In genomic region chr1:154220566-154220965, GRCm38 (mm10) we compare ENCODE assay signal across 14 mouse cellular contexts. TPM values are rescaled to one million over a fixed set of nuclear protein-coding genes. Genes with fewer than 3 reads are reported as not detected.
"Had no signal": no experiment of that assay in that cellular context is flagged by ENCODE, and none has a peak within 500 bp of the region (broad histone marks: within the 10 kb centered on the region; RNA-seq: fewer than 3 reads in every experiment).

No protein-coding gene starts in this region.

- DNase-seq: kidney, adult 11 months; kidney, adult 8-10 months; kidney, postnatal 10 days; kidney, postnatal 36 days; layer of hippocampus, postnatal 36 days; left cerebral cortex, postnatal 4 days; liver, postnatal 0 days; lung, embryonic 14.5 days; lung, postnatal 36 days; midbrain, embryonic 14.5 days; right cerebral cortex, postnatal 14 days; spleen, adult 18-20 months; thymus, postnatal 25 days had no signal

RNA-seq across cellular contexts. Expression of gene Zfp648, which starts 19.6 kb away (rescaled TPM):
- total RNA-seq: midbrain, postnatal 0 days had no signal
